Mouse (Mus musculus): ENCODE data around the gene Apon. TPM values are rescaled to one million over a fixed set of nuclear protein-coding genes. Genes with fewer than 3 reads are reported as not detected.
"Not testable (repeated sequence)": the region's sequence is repeated elsewhere in the genome, so short reads cannot be mapped to it uniquely, and the experiment has no call there.

Apon gene
- polyA plus RNA-seq, 1 experiment from 2014 or later = 0.66 TPM

DNA sequence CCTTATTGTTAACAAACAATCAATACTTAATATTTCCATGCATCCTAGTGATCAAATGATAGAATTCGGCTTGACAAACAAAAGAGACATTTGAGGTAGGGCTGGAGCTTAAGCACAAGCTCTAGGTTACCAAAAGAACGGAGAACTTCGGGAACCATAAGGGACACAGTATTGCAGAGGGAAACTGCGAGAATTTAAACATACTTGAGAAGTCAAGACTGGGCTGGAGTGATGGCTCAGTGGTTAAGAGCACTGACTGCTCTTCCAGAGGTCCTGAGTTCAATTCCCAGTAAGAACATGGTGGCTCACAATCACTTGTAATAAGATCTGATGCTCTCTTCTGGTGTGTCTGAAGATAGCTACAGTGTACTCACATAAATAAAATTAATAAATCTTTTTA, 39.8 kb upstream of the Apon start:
- H3K4me2 ChIP-seq (replicated peaks; ENCODE audit: low read depth, low read length); H3K36me3 ChIP-seq (ENCODE audit: insufficient read depth, low read length); H3K27ac ChIP-seq (ENCODE audit: low read length); H3K9me3 ChIP-seq (ENCODE audit: low read length); H3K4me3 ChIP-seq (ENCODE audit: low read length); ATAC-seq (ENCODE audit: low FRiP score, low TSS enrichment); H3K9ac ChIP-seq (replicated peaks; ENCODE audit: low read length); H3K27me3 ChIP-seq (ENCODE audit: insufficient read depth, low read length): not testable (repeated sequence)
- H3K4me1 ChIP-seq (ENCODE audit: insufficient read depth, low read length) = peaks cover 21% of the 10 kb centered on the region
- 89% methylated on average over 4 of the region's 4 CpGs for WGBS

DNA sequence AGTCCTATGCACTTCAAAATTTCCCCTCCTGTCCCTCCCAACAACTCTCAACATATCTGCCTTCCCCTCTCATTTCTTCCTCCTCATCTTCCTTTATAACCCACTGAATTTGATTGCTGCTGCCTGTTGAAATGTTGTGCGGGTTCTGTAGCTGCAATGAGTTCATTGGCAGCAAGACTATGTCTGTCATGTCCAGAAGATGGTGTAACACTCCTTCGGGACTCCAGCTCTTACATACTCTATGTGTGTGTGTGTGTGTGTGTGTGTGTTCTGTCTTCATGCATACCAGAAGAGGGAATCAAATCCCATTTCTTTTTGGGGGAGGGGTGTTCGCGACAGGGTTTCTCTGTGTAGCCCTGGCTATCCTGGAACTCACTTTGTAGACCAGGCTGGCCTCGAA, 38.9 kb upstream of the Apon start:
- Histone ChIP-seq H3K27ac (ENCODE audit: low read length) (no peak overlapping the region), H3K4me1 (ENCODE audit: insufficient read depth, low read length) (peaks cover 21% of the 10 kb centered on the region), H3K4me3 (ENCODE audit: low read length) (no peak overlapping the region), H3K36me3 (ENCODE audit: insufficient read depth, low read length) (no peaks in the 10 kb centered on the region), H3K9me3 (ENCODE audit: low read length) (no peaks in the 10 kb centered on the region), H3K27me3 (ENCODE audit: insufficient read depth, low read length) (peaks cover 5% of the 10 kb centered on the region; the same call in 1 of the 2 replicates), H3K4me2 (replicated peaks; ENCODE audit: low read depth, low read length) (no peak overlapping the region), H3K9ac (replicated peaks; ENCODE audit: low read length) (no peak overlapping the region)
- WGBS = 75% methylated on average over 5 of the region's 5 CpGs
- ATAC-seq (ENCODE audit: low FRiP score, low TSS enrichment) = no peak

DNA sequence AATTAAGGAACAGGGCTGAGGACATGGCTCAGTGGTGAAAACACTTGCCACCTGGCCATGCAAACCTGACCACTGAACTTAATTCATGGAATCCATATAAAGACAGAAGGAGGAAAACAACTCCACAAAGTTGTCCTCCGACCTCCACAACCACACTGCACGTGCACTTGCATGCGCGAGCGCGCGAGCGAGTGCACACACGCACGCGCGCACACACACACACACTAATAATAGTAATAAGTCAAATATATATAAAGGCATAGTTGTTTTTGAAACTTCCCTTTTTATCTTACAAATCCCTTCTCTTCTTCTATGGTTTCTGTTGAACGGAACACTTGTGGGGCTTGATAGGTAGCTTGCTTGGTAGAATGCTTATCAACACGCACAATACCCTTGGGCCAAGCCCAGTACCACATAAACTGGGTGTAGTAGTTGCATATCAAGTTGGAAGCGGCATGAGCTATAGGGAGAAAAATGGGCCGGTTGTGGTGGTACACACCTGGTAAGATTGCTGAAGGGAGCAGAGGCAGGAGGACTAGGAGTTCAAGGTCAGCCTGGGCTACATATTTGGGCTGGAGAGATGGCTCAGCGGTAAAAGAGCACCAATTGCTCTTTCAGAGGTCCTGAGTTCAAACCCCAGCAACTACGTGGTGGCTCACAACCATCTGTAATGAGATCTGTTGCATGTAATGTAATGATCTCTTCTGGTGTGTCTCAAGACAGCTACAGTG, 35.3 kb upstream of the Apon start:
- Histone ChIP-seq H3K36me3 (ENCODE audit: insufficient read depth, low read length) (no peaks in the 10 kb centered on the region), H3K4me3 (ENCODE audit: low read length) (no peak overlapping the region), H3K4me2 (replicated peaks; ENCODE audit: low read depth, low read length) (no peak overlapping the region), H3K27ac (ENCODE audit: low read length) (no peak overlapping the region), H3K4me1 (ENCODE audit: insufficient read depth, low read length) (no peaks in the 10 kb centered on the region), H3K9ac (replicated peaks; ENCODE audit: low read length) (no peak overlapping the region), H3K27me3 (ENCODE audit: insufficient read depth, low read length) (peaks cover 1% of the 10 kb centered on the region; the same call in 1 of the 2 replicates), H3K9me3 (ENCODE audit: low read length) (no peaks in the 10 kb centered on the region)
- ATAC-seq (ENCODE audit: low FRiP score, low TSS enrichment) = no peak
- WGBS = 93% methylated on average over 18 of the region's 18 CpGs

DNA sequence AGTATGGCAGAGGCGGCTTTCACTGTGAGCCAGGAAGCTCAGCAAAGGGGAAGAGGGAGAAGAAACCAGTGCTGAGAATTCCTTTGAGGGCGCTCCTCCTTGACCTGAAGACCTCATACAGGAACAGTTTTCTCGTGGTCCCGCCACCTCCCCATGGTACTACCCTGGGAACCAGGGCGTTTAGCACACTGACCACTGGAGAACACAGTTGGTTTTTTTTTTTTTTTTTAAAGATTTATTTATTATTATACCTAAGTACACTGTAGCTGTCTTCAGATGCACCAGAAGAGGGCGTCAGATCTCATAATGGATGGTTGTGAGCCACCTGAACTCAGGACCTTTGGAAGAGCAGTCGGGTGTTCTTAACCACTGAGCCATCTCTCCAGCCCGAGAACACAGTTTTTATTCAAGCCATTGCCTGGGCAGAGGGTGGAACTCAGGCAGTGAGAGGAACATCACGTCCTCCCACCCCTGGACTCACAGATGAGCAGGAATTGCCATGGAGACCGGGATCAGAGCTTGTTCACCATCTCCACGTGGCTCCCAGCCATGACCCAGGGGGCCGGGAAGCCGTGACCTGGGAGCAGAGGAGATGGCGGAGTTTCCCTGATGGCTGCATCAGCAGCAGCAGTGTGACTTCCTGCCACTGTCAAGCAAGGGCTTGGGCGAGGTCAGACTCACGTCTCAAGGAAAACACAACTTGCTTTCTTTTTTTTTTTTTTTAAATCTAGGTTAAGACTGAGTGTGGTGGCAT, 32.2 kb upstream of the Apon start:
- 48% methylated on average over 16 of the region's 16 CpGs for WGBS

DNA sequence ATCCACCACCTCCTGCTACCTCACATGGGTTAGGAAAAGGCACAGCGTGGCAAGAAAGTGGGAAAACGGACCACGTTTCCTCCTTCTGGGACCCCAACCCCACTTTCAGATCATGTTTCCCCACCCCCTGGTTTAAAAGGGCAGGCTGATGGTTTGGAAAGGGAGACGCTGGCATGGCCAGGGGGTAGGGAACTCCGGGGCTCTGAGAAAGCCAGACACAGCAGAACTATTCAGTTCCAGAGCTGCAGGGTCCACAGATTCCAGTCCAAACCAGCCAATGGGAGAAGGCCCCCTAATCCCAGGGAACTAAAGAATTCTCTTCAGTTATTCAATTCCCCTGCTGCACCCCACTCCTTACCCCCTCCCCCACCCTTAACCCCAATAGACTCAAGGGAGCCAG, 28.8 kb upstream of the Apon start:
- no peak overlapping the region for H3K4me2 ChIP-seq (replicated peaks; ENCODE audit: low read depth, low read length)
- WGBS = 48% methylated on average over 5 of the region's 5 CpGs
- no peaks in the 10 kb centered on the region for H3K36me3 ChIP-seq (ENCODE audit: insufficient read depth, low read length)
- H3K4me3 ChIP-seq (ENCODE audit: low read length) = no peak overlapping the region
- no peaks in the 10 kb centered on the region for H3K27me3 ChIP-seq (ENCODE audit: insufficient read depth, low read length)
- ATAC-seq (ENCODE audit: low FRiP score, low TSS enrichment) = no peak
- no peaks in the 10 kb centered on the region for H3K9me3 ChIP-seq (ENCODE audit: low read length)
- no peak overlapping the region for H3K9ac ChIP-seq (replicated peaks; ENCODE audit: low read length)
- no peak overlapping the region for H3K27ac ChIP-seq (ENCODE audit: low read length)
- H3K4me1 ChIP-seq (ENCODE audit: insufficient read depth, low read length) = no peaks in the 10 kb centered on the region

More for the DNA sequence above, 32.2 kb upstream of the Apon start:
- H3K4me3 ChIP-seq (ENCODE audit: low read length) = no peak overlapping the region
- no peak for ATAC-seq (ENCODE audit: low FRiP score, low TSS enrichment)
- H3K4me1 ChIP-seq (ENCODE audit: insufficient read depth, low read length) = no peaks in the 10 kb centered on the region
- no peaks in the 10 kb centered on the region for H3K9me3 ChIP-seq (ENCODE audit: low read length)
- H3K36me3 ChIP-seq (ENCODE audit: insufficient read depth, low read length) = no peaks in the 10 kb centered on the region
- H3K27me3 ChIP-seq (ENCODE audit: insufficient read depth, low read length) = no peaks in the 10 kb centered on the region
- no peak overlapping the region for H3K9ac ChIP-seq (replicated peaks; ENCODE audit: low read length)
- no peak overlapping the region for H3K4me2 ChIP-seq (replicated peaks; ENCODE audit: low read depth, low read length)
- H3K27ac ChIP-seq (ENCODE audit: low read length) = no peak overlapping the region

DNA sequence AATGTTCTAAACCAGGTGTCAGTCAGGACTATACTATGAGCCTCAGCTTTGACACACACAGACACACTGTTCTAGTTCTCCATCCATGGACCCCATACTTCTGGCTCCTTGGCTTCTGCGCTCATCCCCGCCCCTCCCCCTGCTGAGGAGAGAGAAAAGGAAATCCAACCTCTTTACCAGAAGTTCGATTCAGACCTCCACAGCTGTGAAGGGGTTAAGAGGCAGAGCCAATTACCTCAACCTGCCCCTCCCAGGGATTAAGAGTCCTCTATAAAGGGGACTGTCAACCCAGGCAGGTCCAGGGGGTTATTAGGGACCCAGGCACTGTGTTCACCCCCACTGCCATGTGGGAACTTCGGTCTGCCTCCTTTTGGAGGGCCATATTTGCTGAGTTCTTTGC, 28.4 kb upstream of the Apon start, which contains the start of gene Mip:
Gene Mip, plus strand, starts transcription at position 301 of the 400 bp plus-strand sequence.
- H3K4me3 ChIP-seq (ENCODE audit: low read length) = no peak within 1 kb of the TSS
- H3K4me2 ChIP-seq (replicated peaks; ENCODE audit: low read depth, low read length) = no peak within 1 kb of the TSS
- ATAC-seq (ENCODE audit: low FRiP score, low TSS enrichment) = no peak
- H3K27ac ChIP-seq (ENCODE audit: low read length) = no peak within 1 kb of the TSS
- no peaks in the 10 kb centered on the region for H3K36me3 ChIP-seq (ENCODE audit: insufficient read depth, low read length)
- peaks cover under 1% of the 10 kb centered on the region for H3K4me1 ChIP-seq (ENCODE audit: insufficient read depth, low read length)
- H3K27me3 ChIP-seq (ENCODE audit: insufficient read depth, low read length) = no peaks in the 10 kb centered on the region
- no peak within 1 kb of the TSS for H3K9ac ChIP-seq (replicated peaks; ENCODE audit: low read length)
- no peaks in the 10 kb centered on the region for H3K9me3 ChIP-seq (ENCODE audit: low read length)
- WGBS = 57% methylated on average over 4 of the region's 4 CpGs

DNA sequence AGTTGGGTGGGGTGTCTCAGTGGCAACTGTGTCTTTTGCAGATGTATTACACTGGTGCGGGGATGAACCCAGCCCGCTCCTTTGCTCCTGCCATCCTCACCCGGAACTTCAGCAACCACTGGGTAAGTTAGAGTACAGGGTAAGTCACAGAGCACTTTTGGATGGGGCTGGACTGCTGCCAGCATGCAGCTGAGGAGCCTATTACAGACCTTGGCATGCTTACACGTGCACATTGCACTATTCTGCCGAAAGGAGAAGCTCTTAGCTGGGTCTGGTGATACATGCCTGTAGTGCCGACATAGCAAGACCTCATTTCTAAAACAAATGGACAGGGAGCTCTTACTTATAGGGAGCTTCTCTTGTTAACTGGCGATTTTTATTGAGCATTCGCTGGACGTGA, 26.3 kb upstream of the Apon start:
- Histone ChIP-seq H3K27me3 (ENCODE audit: insufficient read depth, low read length) (no peaks in the 10 kb centered on the region), H3K27ac (ENCODE audit: low read length) (no peak overlapping the region), H3K36me3 (ENCODE audit: insufficient read depth, low read length) (no peaks in the 10 kb centered on the region), H3K4me2 (replicated peaks; ENCODE audit: low read depth, low read length) (no peak overlapping the region), H3K9ac (replicated peaks; ENCODE audit: low read length) (no peak overlapping the region), H3K4me3 (ENCODE audit: low read length) (no peak overlapping the region), H3K9me3 (ENCODE audit: low read length) (no peaks in the 10 kb centered on the region), H3K4me1 (ENCODE audit: insufficient read depth, low read length) (peaks cover 9% of the 10 kb centered on the region)
- WGBS = 77% methylated on average over 9 of the region's 9 CpGs
- no peak for ATAC-seq (ENCODE audit: low FRiP score, low TSS enrichment)

DNA sequence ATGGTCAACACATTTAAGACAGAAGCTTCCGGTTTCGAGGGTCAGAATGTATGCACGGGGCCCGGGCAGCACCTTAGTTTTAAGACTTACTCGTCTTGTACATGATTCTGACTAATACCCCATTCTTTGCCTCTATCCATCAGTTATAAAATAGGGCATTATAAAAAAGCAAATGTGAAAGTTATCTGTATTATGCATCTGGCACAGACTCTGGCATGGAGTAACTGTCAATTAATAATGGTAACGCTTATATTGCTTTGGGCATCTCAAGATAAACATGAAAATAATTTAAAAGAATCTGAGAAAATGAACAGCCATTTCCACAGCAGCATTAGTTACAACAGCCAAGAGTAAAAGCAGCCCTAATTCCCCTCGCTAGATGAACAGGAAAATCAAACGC, 25.9 kb upstream of the Apon start:
- no peak for ATAC-seq (ENCODE audit: low FRiP score, low TSS enrichment)
- Histone ChIP-seq H3K27me3 (ENCODE audit: insufficient read depth, low read length) (no peaks in the 10 kb centered on the region), H3K9me3 (ENCODE audit: low read length) (no peaks in the 10 kb centered on the region), H3K4me1 (ENCODE audit: insufficient read depth, low read length) (peaks cover 13% of the 10 kb centered on the region), H3K36me3 (ENCODE audit: insufficient read depth, low read length) (no peaks in the 10 kb centered on the region), H3K4me2 (replicated peaks; ENCODE audit: low read depth, low read length) (no peak overlapping the region), H3K27ac (ENCODE audit: low read length) (no peak overlapping the region), H3K9ac (replicated peaks; ENCODE audit: low read length) (no peak overlapping the region), H3K4me3 (ENCODE audit: low read length) (no peak overlapping the region)
- 86% methylated on average over 8 of the region's 8 CpGs for WGBS

DNA sequence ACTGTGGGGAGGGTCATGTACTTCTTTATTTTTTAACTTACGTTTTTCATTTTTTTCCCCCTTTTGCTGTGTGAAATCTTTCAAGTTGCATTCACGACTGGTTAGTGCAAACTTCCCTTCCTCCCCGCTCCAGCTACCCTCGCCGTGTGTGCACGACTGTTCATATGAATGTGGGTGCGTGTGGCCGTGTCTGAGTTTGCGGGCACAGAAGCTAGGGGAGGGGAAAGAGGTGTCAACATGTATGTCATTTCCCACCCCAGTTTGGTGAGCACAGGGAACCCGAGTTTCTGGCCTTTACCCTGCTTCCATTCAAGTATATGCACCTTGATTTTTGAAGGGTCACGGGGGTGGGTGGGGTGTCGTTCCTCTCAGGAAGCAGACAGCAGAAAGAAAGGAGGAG, 23.3 kb upstream of the Apon start:
- 69% methylated on average over 12 of the region's 12 CpGs for WGBS
- 0 out of 2 replicates have a peak overlapping the region, but pooled peaks have one; percentile 85 for H3K4me2 ChIP-seq (replicated peaks; ENCODE audit: low read depth, low read length)

DNA sequence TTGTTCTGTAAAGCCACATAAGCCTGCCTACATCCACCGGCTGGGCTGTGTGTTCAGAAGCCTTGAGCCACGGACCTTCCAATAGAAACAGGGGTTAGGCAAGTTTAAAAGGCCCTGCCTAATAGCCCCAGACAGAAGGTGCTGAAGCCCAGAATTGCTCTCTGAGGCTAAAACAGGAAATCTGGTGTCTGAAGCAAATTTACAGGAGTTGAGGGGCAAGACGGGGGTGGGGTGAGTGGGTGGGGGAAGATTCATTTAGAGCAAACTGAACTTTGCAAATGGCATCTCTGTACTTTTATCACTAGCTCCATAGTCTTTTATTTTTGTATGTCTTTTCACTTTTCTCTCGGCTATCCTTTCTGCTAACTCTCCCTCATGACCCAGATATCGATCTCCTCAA, 22.8 kb upstream of the Apon start:
- Histone ChIP-seq H3K9me3 (ENCODE audit: low read length) (no peaks in the 10 kb centered on the region), H3K36me3 (ENCODE audit: insufficient read depth, low read length) (0 out of 2 replicates have a peak, but pooled peaks cover 5% of the 10 kb centered on the region), H3K27me3 (ENCODE audit: insufficient read depth, low read length) (no peaks in the 10 kb centered on the region), H3K4me2 (replicated peaks; ENCODE audit: low read depth, low read length) (peak overlapping the region; percentile 85), H3K9ac (replicated peaks; ENCODE audit: low read length) (peak overlapping the region; percentile 88), H3K4me3 (ENCODE audit: low read length) (peak overlapping the region; percentile 89), H3K4me1 (ENCODE audit: insufficient read depth, low read length) (peaks cover 14% of the 10 kb centered on the region), H3K27ac (ENCODE audit: low read length) (peak overlapping the region; percentile 98)
- 5% methylated on average over 5 of the region's 5 CpGs for WGBS
- no peak for ATAC-seq (ENCODE audit: low FRiP score, low TSS enrichment)

More for the DNA sequence above, 23.3 kb upstream of the Apon start:
- Histone ChIP-seq H3K9ac (replicated peaks; ENCODE audit: low read length) (peak overlapping the region; percentile 88; the same call in 1 of the 2 replicates), H3K36me3 (ENCODE audit: insufficient read depth, low read length) (0 out of 2 replicates have a peak, but pooled peaks cover 5% of the 10 kb centered on the region), H3K27me3 (ENCODE audit: insufficient read depth, low read length) (no peaks in the 10 kb centered on the region), H3K9me3 (ENCODE audit: low read length) (no peaks in the 10 kb centered on the region), H3K4me3 (ENCODE audit: low read length) (no peak overlapping the region), H3K4me1 (ENCODE audit: insufficient read depth, low read length) (peaks cover 14% of the 10 kb centered on the region), H3K27ac (ENCODE audit: low read length) (peak overlapping the region; percentile 68; the same call in 1 of the 2 replicates)
- ATAC-seq (ENCODE audit: low FRiP score, low TSS enrichment) = no peak
